ENCODE assay signal across 16 mouse cellular contexts in genomic region chr4:16848096-16848495, GRCm38 (mm10).
DNase-seq lines count a peak whose midpoint lies in the region; TF ChIP-seq lines count a peak whose summit lies in the region.
"Had no signal": no experiment of that assay in that cellular context is flagged by ENCODE, and none has a peak within 500 bp of the region (broad histone marks: within the 10 kb centered on the region; RNA-seq: fewer than 3 reads in every experiment).

No protein-coding gene starts in this region.

- H3ac ChIP-seq in myocyte (ENCODE audit: control insufficient read depth, insufficient read length), result no peak overlapping the region

- H3K27me3 ChIP-seq in myocyte (ENCODE audit: control insufficient read depth, insufficient read depth, insufficient read length), result no peaks in the 10 kb centered on the region
- H3K27me3 ChIP-seq: heart, embryonic 15.5 days; limb, embryonic 12.5 days; midbrain, embryonic 15.5 days had no signal

- H3K4me1 ChIP-seq in lung, adult 2 months (ENCODE audit: control insufficient read depth, insufficient read depth, low read length), result no peaks in the 10 kb centered on the region
- H3K4me1 ChIP-seq: heart, embryonic 15.5 days; limb, embryonic 12.5 days; midbrain, embryonic 15.5 days had no signal

- peak; percentile 5 for DNase-seq in heart, postnatal 4 days
- DNase-seq in heart, adult 8-10 months (ENCODE audit: low spot score), result no peak
- DNase-seq in 3T3-L1 (ENCODE audit: low read depth, low spot score), result peak; percentile 29
- peak; percentile 6 to 10 for DNase-seq in frontal cortex, postnatal 14 days (ENCODE audit: low spot score in 2 of 2)
- no peak for DNase-seq in lung, adult 2 months
- DNase-seq in urinary bladder, adult 18-20 months (ENCODE audit: low spot score in 2 of 2), result no peak
- no peak for DNase-seq in lung, postnatal 4 days
- DNase-seq: adrenal gland, adult 8-10 months; cerebellum, adult 9-10 months; gastrocnemius, postnatal 14 days; kidney, postnatal 25 days had no signal

- no peak overlapping the region for H3K4me2 ChIP-seq in myocyte (ENCODE audit: low read depth)
- H3K4me2 ChIP-seq: heart, embryonic 15.5 days; hindbrain, embryonic 14.5 days; limb, embryonic 12.5 days; midbrain, embryonic 15.5 days had no signal

- no peak overlapping the region for H3K4me3 ChIP-seq in myocyte
- H3K4me3 ChIP-seq in lung, adult 2 months (replicated peaks; ENCODE audit: extremely low read depth, low read depth, low read length), result no peak overlapping the region
- H3K4me3 ChIP-seq: heart, embryonic 15.5 days; limb, embryonic 12.5 days; midbrain, embryonic 15.5 days had no signal

- no peak for TF ChIP-seq CTCF in lung, adult 2 months (IDR thresholded peaks at IDR 0.05; ENCODE audit: insufficient read depth, low read length)

- H3K36me3 ChIP-seq in myocyte (ENCODE audit: control insufficient read depth, insufficient read depth), result no peaks in the 10 kb centered on the region
- H3K36me3 ChIP-seq: heart, embryonic 15.5 days; limb, embryonic 12.5 days; midbrain, embryonic 15.5 days had no signal

- 45% methylated on average over 2 of the region's 2 CpGs for WGBS in lung, adult 2 months

- no peaks in the 10 kb centered on the region for H3K79me2 ChIP-seq in myocyte (ENCODE audit: control insufficient read depth, insufficient read depth)

- no peak for TF ChIP-seq POLR2A in myocyte (IDR thresholded peaks at IDR 0.05; ENCODE audit: insufficient read length, low read depth)
- no peak for TF ChIP-seq POLR2A in lung, adult 2 months (IDR thresholded peaks at IDR 0.05; ENCODE audit: borderline replicate concordance, extremely low read depth, low read depth, low read length)

TF ChIP-seq in myocyte, 11 proteins besides CTCF, POLR2A, EP300 and RAD21:
- TF ChIP-seq MYOG (IDR thresholded peaks at IDR 0.05; ENCODE audit: control insufficient read depth in 1 of 3, insufficient read depth in 1 of 3, insufficient read length in 2 of 3, low read depth in 2 of 3) (peak in 2 of 3 experiments; percentile 37 to 51), TCF3 (IDR thresholded peaks at IDR 0.05; ENCODE audit: insufficient read length, low read depth) (no peak), E2F4 (IDR thresholded peaks at IDR 0.05; ENCODE audit: insufficient read depth) (no peak), MAX (IDR thresholded peaks at IDR 0.05; ENCODE audit: low read depth) (no peak), MYOD1 (IDR thresholded peaks at IDR 0.05; ENCODE audit: control insufficient read depth in 1 of 3, insufficient read length in 2 of 3, low read depth in 2 of 3) (peak in 2 of 3 experiments; percentile 49 to 70)

Comparison
In these comparisons a context has a peak if more than half of its experiments do, and no peak if none do; other contexts are left out.
1. DNase-seq: peak in heart, postnatal 4 days (single experiment), 3T3-L1 (single experiment) and frontal cortex, postnatal 14 days (2 of 2); none in heart, adult 8-10 months (single experiment), lung, adult 2 months (single experiment), urinary bladder, adult 18-20 months (0 of 2) and lung, postnatal 4 days (0 of 2).